Comparison of ENCODE assay signal across 15 mouse cellular contexts in the genomic region with DNA sequence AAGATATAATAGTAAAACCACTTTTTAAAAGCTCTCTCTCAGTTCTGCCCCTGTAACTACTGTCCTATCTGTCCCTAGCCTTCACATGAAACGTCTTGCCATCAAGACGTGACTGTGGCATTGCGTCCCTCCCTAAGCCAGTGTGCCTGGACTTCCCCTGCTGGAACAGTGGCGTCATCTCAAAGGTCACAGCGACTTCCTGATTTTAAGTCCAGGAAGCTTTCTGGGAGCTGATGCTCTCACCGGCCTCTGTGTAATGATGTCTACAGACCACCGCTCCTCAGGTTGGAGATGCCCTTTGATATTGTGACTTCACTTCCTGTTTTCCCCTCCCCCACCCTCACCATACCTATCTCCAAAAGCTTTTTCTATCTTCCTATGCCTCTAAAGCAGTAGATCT. TPM values are rescaled to one million over a fixed set of nuclear protein-coding genes. Genes with fewer than 3 reads are reported as not detected.
A peak's percentile ranks its signal among the peaks of the same experiment; 100 is the strongest.
DNase-seq lines count a peak whose midpoint lies in the region; ATAC-seq and TF ChIP-seq lines count a peak whose summit lies in the region.
"Had no signal": no experiment of that assay in that cellular context is flagged by ENCODE, and none has a peak within 500 bp of the region (broad histone marks: within the 10 kb centered on the region; RNA-seq: fewer than 3 reads in every experiment).

No protein-coding gene starts in this region.

- H3K4me2 ChIP-seq in midbrain, postnatal 0 days (ENCODE audit: low read depth, low read length, poor library complexity, severe bottlenecking): no peak overlapping the region
- H3K4me2 ChIP-seq in neural tube, embryonic 15.5 days: no peak overlapping the region

- H3K9me3 ChIP-seq in midbrain, postnatal 0 days (ENCODE audit: low read length): no peaks in the 10 kb centered on the region
- H3K9me3 ChIP-seq in neural tube, embryonic 15.5 days (replicated peaks): no peaks in the 10 kb centered on the region
- H3K9me3 ChIP-seq: hindbrain, embryonic 10.5 days had no signal

- no peak overlapping the region for H3K27ac ChIP-seq in midbrain, postnatal 0 days (ENCODE audit: low read depth, low read length)
- no peak overlapping the region for H3K27ac ChIP-seq in neural tube, embryonic 15.5 days (replicated peaks)
- H3K27ac ChIP-seq: hindbrain, embryonic 10.5 days had no signal

- no peak for TF ChIP-seq CTCF in midbrain, postnatal 0 days (IDR thresholded peaks at IDR 0.05)

- no peak overlapping the region for H3K4me3 ChIP-seq in midbrain, postnatal 0 days (ENCODE audit: low read depth, low read length)
- H3K4me3 ChIP-seq in neural tube, embryonic 15.5 days (replicated peaks): no peak overlapping the region
- H3K4me3 ChIP-seq: erythroblast, embryonic 14.5 days; hindbrain, embryonic 10.5 days had no signal

- no peak overlapping the region for H3K9ac ChIP-seq in midbrain, postnatal 0 days (replicated peaks; ENCODE audit: low read length, poor library complexity, severe bottlenecking)
- H3K9ac ChIP-seq in neural tube, embryonic 15.5 days (replicated peaks): no peak overlapping the region

- peak; percentile 21 for DNase-seq in embryo, embryonic 10 days (ENCODE audit: low spot score)
- no peak for DNase-seq in embryo, embryonic 10.5 days (ENCODE audit: low spot score)
- DNase-seq in A20 (ENCODE audit: low read depth, low spot score): peak; percentile 12
- peak; percentile 30 for DNase-seq in heart, postnatal 4 days
- peak; percentile 31 for DNase-seq in lung, postnatal 25 days (ENCODE audit: low spot score)
- DNase-seq in right cerebral cortex, postnatal 10 days (ENCODE audit: low spot score in 2 of 2): no peak
- no peak for DNase-seq in midbrain, postnatal 0 days (ENCODE audit: low spot score)
- DNase-seq: cerebellum, postnatal 10 days had no signal

- no peaks in the 10 kb centered on the region for H3K4me1 ChIP-seq in midbrain, postnatal 0 days (ENCODE audit: insufficient read depth, low read length)
- no peaks in the 10 kb centered on the region for H3K4me1 ChIP-seq in neural tube, embryonic 15.5 days

- H3K27me3 ChIP-seq in midbrain, postnatal 0 days (ENCODE audit: insufficient read depth, low read length): no peaks in the 10 kb centered on the region
- no peaks in the 10 kb centered on the region for H3K27me3 ChIP-seq in neural tube, embryonic 15.5 days (replicated peaks)

- ATAC-seq in midbrain, postnatal 0 days (ENCODE audit: low FRiP score): no peak
- ATAC-seq in neural tube, embryonic 15.5 days (ENCODE audit: low FRiP score): no peak

- no peaks in the 10 kb centered on the region for H3K36me3 ChIP-seq in midbrain, postnatal 0 days (ENCODE audit: insufficient read depth, low read length)
- H3K36me3 ChIP-seq in neural tube, embryonic 15.5 days: no peaks in the 10 kb centered on the region
- H3K36me3 ChIP-seq: hindbrain, embryonic 10.5 days had no signal

- 92% methylated on average over 7 of the region's 7 CpGs for WGBS in midbrain, postnatal 0 days
- WGBS in neural tube, embryonic 15.5 days: 87% methylated on average over 7 of the region's 7 CpGs

RNA-seq across cellular contexts. Expression of a gene that starts 41.9 kb away (rescaled TPM):
- 1 to 10 TPM; 8.2 to 8.6 TPM for total RNA-seq in heart, postnatal 4 days (2021)
- total RNA-seq in midbrain, postnatal 0 days (2014; rRNA removed): not detected in 2 replicates
- polyA plus RNA-seq in midbrain, postnatal 0 days (2015; fragmentation: Nextera tagmentation; extraction: Ambion mirVana): not detected in 2 replicates
- not detected in 2 replicates for polyA plus RNA-seq in neural tube, embryonic 15.5 days (2015; fragmentation: Nextera tagmentation; extraction: Ambion mirVana)
- total RNA-seq: megakaryocyte-erythroid progenitor cell, adult 5-6 weeks had no signal
- polyA plus RNA-seq: erythroblast, embryonic 14.5 days; hindbrain, embryonic 10.5 days; limb, embryonic 11.5 days; spleen, adult 2 months; urinary bladder, adult 2 months had no signal

RNA-seq across cellular contexts. Expression of a gene that starts 53.6 kb away (rescaled TPM):
- total RNA-seq in heart, postnatal 4 days (2021): 100 to 1,000 TPM; 207 to 231 TPM
- total RNA-seq in midbrain, postnatal 0 days (2014; rRNA removed): 185 and 191 TPM in 2 replicates
- polyA plus RNA-seq in midbrain, postnatal 0 days (2015; fragmentation: Nextera tagmentation; extraction: Ambion mirVana): 16.0 and 30.6 TPM in 2 replicates
- 31.1 and 35.7 TPM in 2 replicates for polyA plus RNA-seq in neural tube, embryonic 15.5 days (2015; fragmentation: Nextera tagmentation; extraction: Ambion mirVana)

Comparison
In these comparisons a context has a peak if more than half of its experiments do, and no peak if none do; other contexts are left out.
1. DNase-seq: peak in embryo, embryonic 10 days (single experiment), A20 (single experiment), heart, postnatal 4 days (single experiment) and lung, postnatal 25 days (single experiment); none in embryo, embryonic 10.5 days (single experiment), right cerebral cortex, postnatal 10 days (0 of 2) and midbrain, postnatal 0 days (single experiment).